Mouse (Mus musculus) heart, postnatal 0 days (tissue): ENCODE results near the gene C1qtnf5.

Experiments
- CTCF ChIP-seq: IDR thresholded peaks from 2 replicates; pipeline ENCODE4 v1.5.1; 2016; ENCODE audit warnings: antibody characterized with exemption, control low read depth, low read depth
- EP300 ChIP-seq: IDR thresholded peaks from 2 replicates; pipeline ENCODE4 v1.6.1; 2016; ENCODE audit warnings: antibody characterized with exemption, low read depth

- TF ChIP-seq CTCF (no peak), EP300 (no peak)
These were observed 48.4 kb upstream of the C1qtnf5 start for GRCm38 (mm10) chr9:44058606-44059005.
